Mouse (Mus musculus) neural tube, embryonic 10.5 days (tissue): ENCODE measurements at regions not wholly inside any gene's neighbourhood (a gene's known extent, or its start where the extent isn't known, plus 50 kb on each side); places are given as distances from the start of the nearest gene placed in this dataset.

Source experiments
- DNase-seq: peaks from one replicate; pipeline ENCODE4 v3.0.0-alpha.2; 2017; ENCODE audit warnings: low spot score; ENCODE audit errors: extremely low spot score

DNA sequence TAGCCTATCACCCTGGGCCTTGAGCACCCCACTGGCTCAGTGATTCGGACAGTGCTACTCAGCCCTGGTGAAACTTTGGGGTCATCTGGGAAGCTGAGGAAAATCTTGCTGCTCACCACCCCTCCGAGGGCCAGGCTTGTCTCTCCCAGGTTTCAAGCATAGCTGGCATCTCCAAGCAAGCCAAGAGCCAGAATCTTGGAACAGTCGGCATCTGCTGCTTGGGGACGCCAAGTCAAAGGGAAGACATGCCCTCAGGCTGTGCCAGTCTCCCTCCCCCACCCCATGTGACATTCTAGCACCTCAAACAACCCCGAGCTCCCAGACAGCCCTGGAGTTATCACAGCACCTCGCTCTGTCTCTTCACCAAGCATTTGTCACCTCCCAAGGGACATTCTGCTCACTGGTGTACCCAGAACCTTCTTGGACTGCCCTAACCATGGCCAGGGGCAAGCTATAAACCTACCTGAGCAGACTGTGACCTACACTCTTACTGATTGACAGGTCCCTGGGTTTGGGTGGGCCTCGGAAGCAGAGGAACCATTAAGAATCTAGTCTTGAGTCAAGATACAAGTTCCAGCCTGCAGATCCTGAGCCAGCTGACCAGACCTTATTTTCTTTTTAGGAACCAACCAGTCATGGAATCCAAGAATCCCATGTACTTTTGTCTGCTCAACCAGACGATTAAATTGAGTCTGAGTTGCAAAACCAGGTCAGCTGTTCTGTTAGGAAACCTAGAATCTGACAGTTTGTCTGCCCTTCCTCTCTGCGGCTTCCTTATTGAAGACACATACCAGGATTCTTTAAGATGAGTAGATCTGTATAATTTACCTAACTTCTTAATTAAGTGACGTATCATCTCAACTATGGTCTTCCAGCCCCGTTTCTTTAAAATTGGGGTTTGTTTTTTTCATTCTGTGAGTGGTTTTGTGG is 83.0 kb upstream of the Otos start:
- DNase-seq, result no peak

DNA sequence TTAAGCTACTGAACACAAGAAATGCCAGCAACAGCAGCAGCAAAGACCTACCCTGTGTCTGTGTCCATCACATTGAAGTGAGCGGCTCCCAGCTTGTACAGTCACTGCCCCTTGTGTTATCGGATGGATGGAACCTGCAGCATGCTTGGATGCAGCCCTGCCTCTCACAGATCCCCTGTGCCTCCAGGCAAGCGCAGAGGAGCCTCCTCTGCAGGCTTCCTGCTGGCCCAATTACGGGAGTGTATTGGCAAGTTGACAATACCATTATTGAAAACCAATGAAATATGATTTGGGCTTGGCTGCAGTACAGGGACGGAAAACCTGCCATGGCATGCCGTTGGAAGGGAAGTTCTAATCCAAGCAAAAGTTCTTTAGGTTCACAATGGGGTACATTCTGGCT is 81.9 kb upstream of the Otos start:
- no peak for DNase-seq

DNA sequence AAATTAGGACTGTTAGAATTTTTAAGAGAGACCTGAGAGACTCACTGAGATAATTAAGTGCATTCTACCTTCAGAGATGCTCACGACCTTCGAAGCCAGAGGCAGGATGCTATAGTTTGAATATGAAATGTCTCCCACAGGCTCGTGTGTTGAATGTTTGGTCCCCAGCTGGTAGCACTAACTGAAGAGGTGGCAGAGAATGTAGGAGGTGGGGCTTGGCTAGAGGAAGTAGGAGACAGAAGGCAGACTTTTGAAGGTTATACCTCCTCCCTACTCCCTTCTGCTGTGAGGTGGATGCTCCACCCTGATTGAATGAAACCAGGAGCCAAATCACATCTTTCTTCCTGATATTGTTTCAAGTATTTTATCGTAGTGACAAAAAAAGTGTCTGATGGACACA is 79.3 kb upstream of the Otos start:
- DNase-seq, result no peak

DNA sequence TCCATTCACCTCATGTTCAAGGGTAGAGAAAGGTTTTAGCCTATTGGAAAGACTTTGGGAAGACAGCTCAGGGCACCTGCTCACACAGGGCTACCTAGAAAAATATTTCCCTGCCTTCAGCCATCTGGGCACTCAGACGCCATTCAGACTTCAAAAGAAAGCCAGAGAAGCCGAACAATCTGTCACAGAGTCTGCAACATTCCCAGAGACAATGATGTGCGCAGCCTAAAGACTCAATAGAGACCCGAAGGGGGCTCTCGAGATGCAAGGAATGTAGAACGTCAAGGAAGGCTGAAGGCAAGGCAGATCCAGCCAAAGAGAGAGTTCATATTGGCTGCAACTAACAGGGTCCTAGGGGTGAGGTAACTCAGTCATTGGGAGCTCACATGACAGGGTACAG is 78.7 kb upstream of the Otos start:
- no peak for DNase-seq

DNA sequence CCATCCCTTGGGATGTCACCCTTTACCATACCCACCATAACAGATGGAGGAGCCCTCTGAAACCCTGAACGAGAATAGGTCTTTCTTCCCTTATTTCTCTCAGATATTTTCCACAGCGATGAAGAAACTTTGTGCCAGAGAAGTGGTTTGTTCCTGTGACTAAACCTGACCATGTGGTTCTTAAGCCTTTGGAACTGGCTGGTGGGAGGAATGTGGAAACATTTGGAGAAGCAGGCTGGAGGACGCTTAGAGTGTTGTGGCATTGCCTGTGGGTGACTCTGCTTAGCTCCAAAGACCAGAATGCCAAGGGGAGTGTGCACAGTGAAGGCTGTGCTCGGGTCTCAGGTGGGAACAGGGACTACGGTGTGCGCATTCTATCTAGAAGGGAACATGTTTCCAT is 77.7 kb upstream of the Otos start:
- no peak for DNase-seq

DNA sequence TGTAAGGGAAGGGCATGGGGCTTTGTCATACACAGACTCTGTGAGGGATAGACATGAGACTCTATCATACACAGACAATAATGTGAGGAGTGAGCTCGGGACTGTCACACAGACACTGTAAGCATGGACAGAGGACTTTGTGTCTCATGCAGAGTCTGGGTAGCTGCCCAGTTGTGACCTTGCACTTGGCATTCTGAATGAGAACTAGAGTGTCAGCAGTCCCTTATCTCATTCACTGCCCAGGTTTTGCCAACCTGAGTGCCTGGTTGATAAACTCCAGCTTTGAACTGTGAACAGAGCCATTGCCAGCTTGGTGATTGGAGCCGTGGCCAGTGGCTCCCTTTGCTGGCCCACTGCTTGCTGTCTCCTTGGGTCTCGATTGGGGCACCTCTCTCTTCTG is 75.5 kb upstream of the Otos start:
- no peak for DNase-seq

DNA sequence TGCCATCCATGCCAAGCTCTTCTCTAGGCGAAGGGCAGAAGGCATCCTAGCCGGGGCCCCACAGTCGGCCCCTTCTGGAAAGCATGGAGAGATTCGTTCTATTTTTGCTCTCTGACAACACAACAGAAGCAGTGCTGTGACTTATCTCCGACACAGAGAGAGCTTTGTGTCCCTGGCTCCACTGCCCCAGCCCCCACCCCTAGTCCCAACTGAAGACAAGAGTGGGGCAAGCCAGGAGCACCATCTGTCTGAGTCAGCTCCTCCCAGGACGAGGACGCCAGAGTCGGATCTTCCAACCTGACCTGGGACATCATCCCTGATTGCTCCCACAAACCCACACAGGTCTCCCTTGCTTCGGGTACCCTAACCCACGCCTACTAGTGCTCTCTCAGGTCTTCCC is 71.9 kb upstream of the Otos start:
- DNase-seq, result no peak

DNA sequence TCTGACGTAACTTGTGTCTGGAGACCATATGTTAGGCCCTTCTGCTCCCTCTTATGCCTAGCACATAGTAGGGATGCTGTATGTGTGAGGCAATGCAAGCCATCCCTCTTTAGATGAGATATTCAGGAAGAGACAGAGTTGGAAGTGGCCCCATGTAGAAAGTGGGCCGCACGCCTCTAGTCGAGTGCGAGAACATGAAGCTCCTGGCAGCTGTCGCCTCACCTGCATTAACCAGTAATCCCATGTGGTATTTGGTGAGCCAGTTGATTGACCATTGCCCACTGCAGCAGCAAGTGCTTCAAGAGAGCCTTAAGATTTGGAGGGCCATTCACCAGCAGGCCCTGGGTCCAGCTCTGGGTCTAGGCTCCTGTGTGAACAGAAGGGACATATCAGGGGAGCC is 71.2 kb upstream of the Otos start:
- no peak for DNase-seq

DNA sequence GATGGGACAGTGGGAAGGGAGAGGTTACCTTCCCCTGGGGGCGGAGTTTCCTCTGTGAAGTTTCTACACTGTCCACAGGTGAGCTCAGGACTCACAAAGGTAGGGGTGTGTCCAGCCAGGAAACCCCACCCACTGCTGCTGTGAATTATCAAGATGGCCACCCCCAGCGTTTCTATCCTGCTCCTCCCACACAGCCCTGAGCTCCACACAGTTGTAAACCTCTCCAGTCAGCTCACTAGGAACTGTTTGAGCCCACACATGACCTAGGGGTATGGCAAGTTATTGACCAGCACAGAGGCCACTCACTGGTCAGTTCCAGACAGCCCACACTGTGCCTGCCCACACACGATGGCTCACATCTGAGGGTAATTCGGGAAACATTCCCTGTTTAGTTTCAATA is 69.5 kb upstream of the Otos start:
- no peak for DNase-seq

DNA sequence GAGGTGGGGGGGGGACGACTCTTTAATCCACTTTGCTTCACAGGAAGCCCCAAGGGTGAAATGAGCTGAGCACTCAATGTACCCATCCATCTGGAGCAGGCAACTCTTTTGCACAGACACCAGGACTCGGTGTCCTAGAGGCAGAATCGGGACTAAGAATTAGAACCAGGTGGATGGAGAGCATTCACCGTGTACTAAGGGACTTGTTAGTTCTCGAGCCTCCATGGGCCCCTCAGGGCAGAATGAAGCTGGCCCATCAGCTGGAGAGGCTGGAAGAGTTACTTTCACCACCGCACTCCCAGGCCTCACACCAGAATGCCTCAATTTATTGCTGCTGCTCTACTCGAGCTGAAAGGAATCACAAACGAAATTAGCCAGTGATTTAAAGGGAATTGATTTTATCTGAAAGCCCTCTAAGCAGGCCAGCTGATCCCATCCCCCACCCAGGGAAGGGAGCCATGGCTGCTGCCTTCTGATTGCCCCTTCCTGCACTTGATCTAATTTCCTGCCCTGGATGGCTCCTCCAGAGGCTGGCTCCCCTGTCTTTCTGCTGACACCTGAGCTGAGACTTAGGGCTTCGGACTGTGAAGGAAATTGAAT is 66.2 kb upstream of the Otos start:
- no peak for DNase-seq

DNA sequence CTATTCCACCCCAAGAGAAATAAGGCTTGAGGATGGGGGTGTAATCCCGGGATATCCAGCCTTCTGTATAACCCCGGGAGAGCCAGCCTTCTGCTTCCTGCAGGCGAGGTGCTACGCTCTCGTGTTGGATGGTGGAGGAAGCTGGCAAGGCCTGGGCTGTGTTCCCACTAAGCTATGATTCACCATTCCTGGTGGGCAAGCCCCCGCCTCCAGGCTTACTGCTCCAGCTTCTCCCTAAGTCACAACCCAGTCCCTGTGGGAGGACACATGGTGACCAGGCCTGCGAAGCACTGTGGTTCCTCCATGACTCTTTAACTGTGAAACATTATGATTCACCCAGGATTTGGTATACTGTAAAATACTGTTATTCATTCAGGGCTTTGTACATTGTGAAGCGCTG is 63.7 kb upstream of the Otos start:
- DNase-seq, result no peak

DNA sequence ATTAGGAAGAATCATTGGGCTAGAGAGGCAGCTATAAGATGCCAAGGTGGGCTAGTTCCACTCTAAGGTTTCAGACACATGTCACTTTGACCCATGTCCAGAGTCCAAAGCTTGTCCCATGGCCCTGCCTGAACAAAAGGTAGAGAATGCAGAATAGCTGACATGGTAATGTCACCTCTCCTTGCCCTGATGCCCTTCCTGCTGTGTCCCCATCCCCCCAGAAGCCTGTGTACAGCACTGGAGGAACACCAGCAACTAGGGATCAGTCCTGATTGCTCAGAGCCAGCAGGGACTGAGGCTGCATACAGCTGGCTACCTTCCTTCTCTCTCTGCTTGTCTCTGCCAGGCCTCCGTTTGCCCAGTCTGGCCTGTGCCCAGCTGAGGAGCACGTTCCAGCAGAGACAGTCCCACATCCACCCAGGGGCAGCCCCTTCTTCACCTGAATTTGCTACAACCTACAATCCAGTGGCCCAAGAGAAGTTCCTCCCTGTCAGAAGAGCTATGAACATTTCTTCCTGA is 61.7 kb upstream of the Otos start:
- DNase-seq, result no peak

DNA sequence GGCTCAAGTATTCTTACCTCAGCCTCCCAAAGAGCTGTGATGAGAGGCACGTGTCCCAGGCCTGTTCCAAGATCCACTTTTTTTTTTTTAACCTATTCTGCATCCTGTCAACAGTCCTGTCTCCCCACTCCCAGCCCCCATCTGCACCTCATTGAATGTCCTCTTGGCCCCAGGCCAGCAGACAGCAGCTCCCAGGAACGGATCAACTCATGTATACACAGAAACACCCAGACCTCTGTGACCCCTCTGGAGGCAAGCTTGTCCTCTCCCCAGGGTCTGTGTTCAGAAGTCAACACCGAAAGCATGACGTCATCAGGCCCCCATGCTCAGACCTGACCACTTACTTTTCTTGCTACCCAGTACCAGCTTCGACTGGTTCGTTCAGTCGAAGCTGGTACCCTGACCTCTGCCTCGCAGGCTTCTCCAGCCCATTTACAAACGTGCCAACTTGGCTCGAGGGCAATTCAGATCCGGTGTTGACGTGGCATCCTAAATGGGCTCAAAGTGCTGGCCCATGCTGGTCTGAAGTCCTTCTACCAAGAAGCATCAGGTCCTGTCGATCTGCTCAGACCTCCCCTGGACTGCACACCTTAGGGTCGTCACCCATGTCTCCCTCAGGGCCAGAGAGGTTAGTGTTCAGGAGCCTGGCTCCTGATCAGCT is 60.7 kb upstream of the Otos start:
- no peak for DNase-seq

DNA sequence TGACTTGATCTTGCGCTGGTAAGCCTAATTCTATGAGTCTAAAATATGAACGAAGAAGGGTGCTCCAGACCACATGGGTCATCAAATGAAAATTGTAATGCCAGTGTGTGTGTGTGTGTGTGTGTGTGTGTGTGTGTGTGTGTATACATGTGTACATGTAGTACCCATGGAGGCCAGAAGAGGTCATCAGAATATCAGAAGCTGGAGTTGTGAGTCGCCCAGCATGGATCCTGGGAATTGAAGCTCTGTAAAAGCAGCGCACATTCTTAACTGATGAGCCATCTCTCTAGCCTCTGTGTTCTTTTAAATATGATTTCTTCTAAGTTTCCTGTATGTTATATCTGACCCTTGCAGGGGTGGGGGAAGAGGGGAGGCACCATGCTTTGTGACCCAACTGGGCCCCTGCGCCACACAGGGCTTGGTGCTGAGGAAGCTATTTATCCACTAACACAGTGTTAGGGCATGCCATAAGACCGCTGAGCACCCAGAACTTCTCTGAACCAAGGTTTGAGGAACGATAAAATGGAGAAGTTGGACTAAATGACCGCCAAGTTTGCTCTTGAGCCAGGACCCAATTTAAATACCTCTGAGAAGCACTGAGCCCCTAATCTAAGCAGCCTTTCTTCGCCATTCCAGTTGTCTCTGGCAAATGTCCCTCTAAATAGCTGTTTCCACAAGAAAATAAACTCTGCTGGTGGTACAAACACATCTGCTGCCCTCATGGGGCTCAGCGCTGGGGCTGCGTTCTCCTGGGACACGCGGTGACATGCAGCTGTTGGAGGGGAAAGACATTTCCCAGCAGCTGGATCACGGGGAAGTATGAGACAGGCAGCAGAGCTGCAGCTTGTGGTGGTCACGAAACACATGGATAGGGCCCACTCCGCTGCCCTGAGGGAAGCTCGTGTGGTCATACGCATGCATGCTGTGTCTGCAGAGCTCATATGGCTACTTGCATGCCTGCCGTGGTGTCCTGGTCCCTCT is 59.6 kb upstream of the Otos start:
- no peak for DNase-seq

DNA sequence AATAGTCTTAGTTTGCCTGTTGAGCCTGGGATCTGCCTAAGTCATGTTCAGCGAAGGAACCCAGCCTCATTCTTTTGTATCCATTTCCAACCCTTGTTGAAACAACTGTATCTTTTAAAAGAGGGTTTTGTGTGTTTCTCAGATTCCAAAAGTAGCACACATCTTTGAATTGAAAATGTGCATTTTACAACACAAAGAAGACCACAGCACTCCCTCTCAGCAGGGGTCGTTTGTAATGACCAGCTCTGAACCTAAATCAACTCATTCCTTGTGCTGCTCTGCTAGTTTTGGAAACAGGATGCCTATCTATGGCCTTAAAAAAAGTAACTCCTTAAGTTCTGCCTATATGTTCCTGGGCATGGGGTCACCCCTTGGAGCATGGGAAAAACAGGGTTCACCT is 58.8 kb upstream of the Otos start:
- DNase-seq, result no peak

DNA sequence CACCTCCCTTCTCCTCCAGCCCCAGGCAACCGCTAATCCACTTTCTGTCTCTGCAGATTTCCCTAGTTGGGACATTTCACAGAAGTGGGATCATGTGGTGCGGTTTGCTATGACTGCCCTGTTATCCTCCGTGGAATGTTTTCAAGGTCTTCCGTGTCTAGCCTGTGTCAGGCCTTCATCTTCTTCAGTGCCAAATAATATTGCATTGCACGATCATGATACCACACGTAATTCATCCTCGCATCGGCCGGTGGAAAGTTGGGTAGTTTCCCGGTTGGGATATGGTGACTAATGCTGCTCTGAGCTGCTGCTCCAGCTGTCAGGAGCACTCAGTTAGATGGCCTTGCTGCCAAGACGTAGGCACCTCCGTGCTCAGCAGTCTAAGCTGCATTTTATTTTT is 55.3 kb upstream of the Otos start:
- DNase-seq, result no peak

DNA sequence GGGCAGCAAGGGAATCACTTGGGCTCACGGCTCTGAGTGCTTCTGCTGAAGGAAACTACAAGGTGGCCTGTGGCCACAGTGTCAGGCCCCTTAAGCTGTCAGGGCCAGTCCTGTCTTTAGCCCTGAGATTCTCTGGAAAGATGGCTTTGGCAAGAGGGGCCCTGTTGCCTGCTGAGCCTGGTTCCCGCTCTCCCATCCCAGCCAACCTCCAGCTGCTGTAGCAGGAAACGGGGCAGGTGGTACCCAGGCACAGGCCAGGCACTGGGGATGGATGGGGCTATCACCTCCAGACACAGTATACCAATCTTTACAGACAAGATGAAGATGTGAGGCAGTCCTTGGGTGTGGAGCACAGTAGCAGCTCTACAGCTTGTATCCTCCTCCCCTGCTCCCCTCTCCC is 54.6 kb upstream of the Otos start:
- DNase-seq, result no peak

DNA sequence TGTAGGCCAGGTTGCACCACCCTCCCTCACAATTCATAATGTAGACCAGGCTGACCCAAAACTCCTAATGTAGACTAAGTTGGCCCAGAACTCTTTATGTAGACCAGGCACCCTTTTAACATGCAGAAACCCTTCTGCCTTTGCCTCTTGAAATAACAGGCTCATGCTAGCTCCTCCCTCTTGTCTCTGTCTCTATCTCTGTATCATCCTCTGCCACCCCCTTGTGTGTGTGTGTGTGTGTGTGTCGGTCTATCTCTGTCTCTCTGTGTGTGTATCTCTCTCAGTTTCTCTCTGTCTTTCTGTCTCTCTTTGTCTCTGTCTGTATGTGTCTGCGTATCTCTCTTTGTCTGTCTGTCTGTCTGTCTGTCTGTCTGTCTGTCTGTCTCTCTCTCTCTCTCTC is 51.5 kb upstream of the Otos start:
- DNase-seq, result no peak

DNA sequence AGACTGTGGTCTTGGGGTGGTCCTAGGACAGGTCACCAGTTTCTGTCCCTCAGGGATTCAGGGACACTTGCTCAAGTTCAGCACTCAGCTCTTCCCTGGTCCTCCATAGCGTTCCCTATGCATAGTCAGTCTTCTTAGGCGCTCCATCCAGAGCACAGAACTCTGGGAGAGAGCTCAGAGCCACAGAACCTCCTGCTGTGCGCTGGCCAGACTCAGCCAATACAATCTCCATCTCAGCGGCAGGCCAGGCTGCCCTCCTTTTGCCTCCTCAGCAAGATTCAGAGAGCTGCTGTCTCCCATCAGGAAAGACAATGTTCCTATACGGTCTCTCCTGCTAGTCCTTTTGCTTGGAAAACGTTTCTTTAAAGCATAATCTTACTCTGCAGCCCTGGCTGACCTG is 51.1 kb upstream of the Otos start:
- DNase-seq, result no peak

DNA sequence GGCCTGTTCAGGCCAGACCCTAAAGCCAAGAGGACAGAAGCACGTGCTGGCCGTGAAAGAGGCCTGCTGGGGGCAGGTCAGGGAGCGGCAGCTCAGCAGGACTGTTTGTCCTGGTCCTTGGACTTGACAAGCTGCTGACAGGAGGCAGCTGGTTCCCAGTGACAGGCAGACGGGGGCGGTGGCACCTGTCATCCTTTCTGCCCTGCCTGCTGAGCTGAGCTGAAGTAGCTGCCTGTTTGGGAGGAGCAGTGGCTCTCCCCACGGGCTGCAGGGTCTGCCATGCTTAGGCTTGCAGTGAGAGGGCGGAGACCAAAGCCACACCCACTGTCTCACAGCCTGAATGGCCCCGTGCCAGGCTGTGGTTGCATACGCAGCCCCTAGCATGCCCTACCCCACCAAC is 50.4 kb upstream of the Otos start:
- peak; percentile 34 for DNase-seq

DNA sequence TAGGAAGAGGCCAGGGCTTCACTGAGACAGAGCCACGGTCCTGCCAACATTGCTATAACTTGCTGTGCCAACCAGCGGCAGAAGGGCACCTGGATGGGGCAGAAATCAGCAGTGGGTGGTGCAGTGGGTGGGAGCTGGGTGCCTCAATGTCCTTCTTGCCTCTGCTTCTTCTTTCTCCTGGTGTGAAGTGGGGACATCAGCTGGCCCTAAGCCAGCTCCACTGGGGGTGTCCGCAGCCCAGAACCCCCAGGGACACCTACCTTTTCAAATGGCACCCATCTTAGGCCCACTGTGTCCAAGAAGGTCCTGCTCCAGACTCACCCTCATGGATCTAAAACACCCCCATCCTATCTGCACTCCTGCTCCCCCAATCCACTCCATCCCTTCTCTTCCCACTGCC is 49.9 kb upstream of the Otos start:
- DNase-seq, result no peak
